Mouse (Mus musculus) heart, embryonic 15.5 days (tissue): Measurements from ENCODE around the gene 2610528A11Rik. TPM values are rescaled to one million over a fixed set of nuclear protein-coding genes. Genes with fewer than 3 reads are reported as not detected.

ENCODE experiments used
- ATAC-seq: fragments of 200-750 bp; cut with Nextera tagmentation; replicated peaks from 2 replicates; pipeline ENCODE4 v1.8.0; 2017; ENCODE audit warnings: low read depth, moderate TSS enrichment; ENCODE audit not compliant: insufficient number of reproducible peaks, insufficient read depth, low FRiP score
- H3K27ac ChIP-seq: fragments of 300-500 bp; sonication (generic); 2 replicates; pipeline ENCODE4 v1.5.1; 2015; ENCODE audit warnings: mild to moderate bottlenecking, inconsistent platforms
- H3K27me3 ChIP-seq: fragments of 300-500 bp; sonication (generic); 2 replicates; pipeline ENCODE4 v1.6.1; 2015; ENCODE audit warnings: inconsistent platforms
- H3K36me3 ChIP-seq: fragments of 300-500 bp; sonication (generic); 2 replicates; pipeline ENCODE4 v1.6.1; 2015; ENCODE audit warnings: mild to moderate bottlenecking, inconsistent platforms
- H3K4me1 ChIP-seq: fragments of 300-500 bp; sonication (generic); replicated peaks from 2 replicates; pipeline ENCODE4 v1.6.1; 2015; ENCODE audit warnings: inconsistent platforms
- H3K4me2 ChIP-seq: fragments of 300-500 bp; sonication (generic); 2 replicates; pipeline ENCODE4 v1.6.1; 2015; ENCODE audit warnings: inconsistent platforms, mild to moderate bottlenecking, moderate library complexity
- H3K4me3 ChIP-seq: fragments of 300-500 bp; sonication (generic); 2 replicates; pipeline ENCODE4 v1.5.1; 2015; ENCODE audit warnings: mild to moderate bottlenecking, inconsistent platforms
- H3K9ac ChIP-seq: fragments of 300-500 bp; sonication (generic); 2 replicates; pipeline ENCODE4 v1.6.1; 2015; ENCODE audit warnings: mild to moderate bottlenecking, inconsistent platforms
- H3K9me3 ChIP-seq: fragments of 300-500 bp; sonication (generic); replicated peaks from 2 replicates; pipeline ENCODE4 v1.6.1; 2016; ENCODE audit warnings: inconsistent platforms
- WGBS: fragments of 180-500 bp; shearing (Covaris S2); methylation state at CpG from one replicate; pipeline ENCODE4 v1.1.7; 2015; ENCODE audit warnings: mixed read lengths; 5-methylcytosine and 5-hydroxymethylcytosine counted together
- polyA plus RNA-seq: library from polyadenylated mRNA; unstranded; fragments of >200 nt; fragmentation: Nextera tagmentation; extraction: Ambion mirVana; gene quantifications from 2 replicates; pipeline ENCODE4 v1.2.1, GENCODE M21; 2015

The 2610528A11Rik gene
- polyA plus RNA-seq, 1 experiment from 2014 or later, result 1.1 TPM

DNA sequence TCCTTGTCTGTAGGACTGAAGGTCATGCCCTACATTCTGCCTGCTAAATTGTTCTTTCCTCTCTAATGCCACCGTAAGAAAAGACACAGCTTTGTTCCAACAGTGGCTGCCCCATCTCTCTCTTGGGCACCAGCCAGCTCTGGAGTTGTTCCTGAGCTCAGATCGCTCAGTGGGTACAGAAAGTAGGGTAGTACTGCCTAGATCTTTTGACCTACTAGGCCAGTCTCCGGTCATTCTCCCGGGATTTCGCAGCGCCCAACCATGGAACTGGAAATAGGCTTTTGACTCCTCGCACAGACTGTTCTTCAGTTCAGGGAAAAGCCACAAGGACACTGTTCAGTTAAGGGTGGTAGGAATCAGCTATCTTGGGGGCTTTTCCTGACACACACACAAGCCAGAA lies 891 bp downstream of the 2610528A11Rik start:
- H3K27me3 ChIP-seq, result no peaks in the 10 kb centered on the region
- 82% methylated on average over 7 of the region's 7 CpGs for WGBS
- H3K9me3 ChIP-seq, result no peaks in the 10 kb centered on the region
- peaks cover 10% of the 10 kb centered on the region; the same call in 1 of the 2 replicates for H3K4me1 ChIP-seq
- H3K4me3 ChIP-seq, result no peak overlapping the region
- H3K9ac ChIP-seq, result no peak overlapping the region
- no peaks in the 10 kb centered on the region for H3K36me3 ChIP-seq
- no peak overlapping the region for H3K4me2 ChIP-seq
- no peak overlapping the region for H3K27ac ChIP-seq
- no peak for ATAC-seq

DNA sequence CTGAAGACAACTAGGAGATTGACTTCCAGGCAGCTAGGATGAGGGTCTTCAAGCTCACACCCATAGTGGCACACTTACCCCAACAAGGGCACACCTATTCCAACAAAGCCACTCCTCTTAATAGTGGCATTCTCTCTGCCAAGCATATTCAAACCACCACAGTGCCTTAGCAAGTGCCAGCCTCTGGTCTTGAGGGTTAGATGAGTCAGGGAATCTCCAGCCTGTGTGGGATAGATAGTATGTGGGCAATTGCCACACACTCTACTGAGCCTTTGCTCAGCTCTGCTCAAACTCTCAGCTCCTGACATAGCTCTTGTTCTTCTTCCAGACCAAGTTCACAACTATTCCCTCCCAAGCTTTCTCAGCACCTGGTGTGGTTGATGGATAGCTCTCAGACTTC lies 2.5 kb downstream of the 2610528A11Rik start:
- Histone ChIP-seq H3K36me3 (no peaks in the 10 kb centered on the region), H3K4me2 (no peak overlapping the region), H3K27me3 (no peaks in the 10 kb centered on the region), H3K9ac (no peak overlapping the region), H3K27ac (no peak overlapping the region), H3K4me1 (peaks cover 10% of the 10 kb centered on the region), H3K4me3 (no peak overlapping the region), H3K9me3 (no peaks in the 10 kb centered on the region)
- ATAC-seq, result no peak

DNA sequence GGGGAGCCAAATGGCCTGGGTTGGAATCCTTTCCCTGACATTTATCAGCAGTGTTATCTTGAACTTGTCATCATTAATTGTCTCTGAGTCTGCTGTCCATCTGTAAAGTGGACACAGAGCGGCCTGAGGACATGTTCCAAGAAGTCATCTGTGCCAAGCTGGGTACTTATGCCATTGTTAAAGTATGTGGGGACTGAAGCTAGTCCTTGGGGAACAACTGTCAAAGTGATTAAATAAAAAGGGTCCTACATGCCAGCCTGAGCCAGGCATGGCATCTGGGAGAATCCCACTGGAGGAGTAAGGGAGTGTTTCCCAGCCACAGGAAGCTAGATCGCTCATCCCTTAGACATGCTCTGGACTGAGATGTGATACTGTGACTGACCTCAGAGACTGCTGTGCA lies 3.4 kb downstream of the 2610528A11Rik start:
- 49% methylated on average over 2 of the region's 2 CpGs for WGBS
- ATAC-seq, result no peak
- Histone ChIP-seq H3K36me3 (no peaks in the 10 kb centered on the region), H3K4me2 (no peak overlapping the region), H3K9ac (no peak overlapping the region), H3K4me3 (no peak overlapping the region), H3K4me1 (peaks cover 19% of the 10 kb centered on the region), H3K27me3 (no peaks in the 10 kb centered on the region), H3K9me3 (no peaks in the 10 kb centered on the region), H3K27ac (no peak overlapping the region)

DNA sequence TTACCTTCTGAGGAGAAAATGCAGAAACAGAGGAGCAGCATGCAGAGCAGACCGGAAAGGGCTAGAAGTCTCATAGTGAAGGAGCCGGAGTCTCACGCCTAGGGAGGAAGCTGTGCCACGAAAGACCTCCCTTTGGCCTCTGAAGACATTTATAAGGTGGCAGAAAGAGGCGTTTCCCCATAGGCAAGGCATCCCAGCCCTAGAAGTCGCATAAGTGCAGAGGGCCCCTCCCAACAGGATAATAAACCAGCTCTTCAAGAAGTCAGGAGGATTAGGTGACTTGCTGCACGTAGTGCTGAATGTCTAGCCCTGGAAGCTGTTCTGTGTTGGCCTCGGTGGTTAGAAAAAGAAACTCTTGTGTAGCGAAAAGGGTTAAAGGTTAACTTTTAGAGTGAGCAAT lies 3.8 kb downstream of the 2610528A11Rik start:
- Histone ChIP-seq H3K36me3 (no peaks in the 10 kb centered on the region), H3K9ac (no peak overlapping the region), H3K4me1 (peaks cover 24% of the 10 kb centered on the region), H3K4me3 (no peak overlapping the region), H3K4me2 (no peak overlapping the region), H3K27ac (no peak overlapping the region), H3K27me3 (no peaks in the 10 kb centered on the region), H3K9me3 (no peaks in the 10 kb centered on the region)
- WGBS, result 43% methylated on average over 9 of the region's 9 CpGs
- no peak for ATAC-seq

DNA sequence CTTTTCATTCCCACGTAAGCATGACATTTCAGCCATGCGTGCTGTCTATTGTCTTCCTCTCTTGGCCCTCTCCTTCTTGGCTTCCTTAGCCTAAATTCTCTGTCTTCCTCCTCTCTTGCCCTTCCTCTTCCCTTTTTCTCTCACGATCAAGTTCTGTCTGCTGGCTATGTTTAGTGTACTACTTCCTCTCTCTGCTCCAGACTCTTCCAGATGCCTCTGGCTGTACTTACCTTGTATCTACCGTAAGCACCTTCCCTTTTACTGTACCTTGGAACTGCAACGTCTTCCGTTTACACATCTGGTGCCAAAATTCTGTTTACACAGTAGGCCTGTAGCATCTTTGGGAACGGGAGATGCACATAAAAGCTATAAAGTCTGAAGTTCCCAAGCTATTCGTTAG lies 4.4 kb downstream of the 2610528A11Rik start:
- Histone ChIP-seq H3K36me3 (no peaks in the 10 kb centered on the region), H3K4me2 (no peak overlapping the region), H3K9ac (no peak overlapping the region), H3K27ac (no peak overlapping the region), H3K4me3 (no peak overlapping the region), H3K4me1 (peaks cover 28% of the 10 kb centered on the region), H3K27me3 (no peaks in the 10 kb centered on the region), H3K9me3 (no peaks in the 10 kb centered on the region)
- no peak for ATAC-seq
- 68% methylated on average over 8 of the region's 8 CpGs for WGBS

DNA sequence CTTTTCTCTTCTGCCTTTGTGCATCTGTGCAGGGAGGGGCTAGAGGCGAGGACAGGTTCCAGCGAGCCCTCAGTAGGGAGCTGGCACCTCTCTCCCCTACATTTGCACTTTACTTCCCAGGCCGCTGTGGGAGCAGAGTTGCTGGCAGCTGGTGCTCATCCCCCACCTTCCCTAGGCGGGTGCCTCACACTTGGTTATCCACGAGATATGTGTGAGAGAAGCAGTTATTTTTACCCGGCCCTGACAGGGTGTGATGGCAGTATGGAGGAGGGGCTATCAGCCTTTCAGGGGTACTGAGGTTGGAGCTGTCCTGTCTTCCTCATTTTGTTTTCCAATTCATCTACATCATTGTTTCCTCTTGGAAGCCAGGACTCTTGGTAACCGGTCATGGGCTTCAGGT lies 8.0 kb downstream of the 2610528A11Rik start:
- Histone ChIP-seq H3K27ac (peak overlapping the region; percentile 74), H3K4me1 (peaks cover 35% of the 10 kb centered on the region), H3K9me3 (no peaks in the 10 kb centered on the region), H3K27me3 (0 out of 2 replicates have a peak, but pooled peaks cover 2% of the 10 kb centered on the region), H3K9ac (no peak overlapping the region), H3K4me2 (peak overlapping the region; percentile 29; the same call in 1 of the 2 replicates), H3K36me3 (no peaks in the 10 kb centered on the region), H3K4me3 (no peak overlapping the region)
- 17% methylated on average over 7 of the region's 7 CpGs for WGBS
- ATAC-seq, result peak; percentile 74

DNA sequence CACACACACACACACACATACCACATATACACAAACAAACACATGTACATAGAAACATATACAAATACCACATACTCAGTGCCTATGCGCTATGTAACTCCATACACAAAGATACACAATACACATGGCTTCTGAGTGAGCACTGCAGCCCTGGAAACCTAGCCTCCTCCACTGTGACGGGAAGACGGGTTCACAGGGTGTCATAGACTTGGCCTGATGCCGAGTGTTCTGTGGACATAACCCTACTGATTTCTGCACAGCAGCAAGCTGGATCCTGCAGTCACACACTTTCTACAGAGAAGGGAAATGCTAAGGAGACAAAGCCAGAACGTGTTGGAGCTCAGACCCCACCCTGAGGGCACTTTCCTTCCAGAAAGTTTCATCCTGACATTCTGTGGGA lies 9.1 kb downstream of the 2610528A11Rik start:
- peaks cover 28% of the 10 kb centered on the region for H3K4me1 ChIP-seq
- 33% methylated on average over 5 of the region's 5 CpGs for WGBS
- H3K27me3 ChIP-seq, result 0 out of 2 replicates have a peak, but pooled peaks cover 5% of the 10 kb centered on the region
- ATAC-seq, result peak; percentile 65
- H3K9ac ChIP-seq, result no peak overlapping the region
- no peaks in the 10 kb centered on the region for H3K9me3 ChIP-seq
- no peak overlapping the region for H3K4me2 ChIP-seq
- H3K27ac ChIP-seq, result peak overlapping the region; percentile 74
- H3K36me3 ChIP-seq, result no peaks in the 10 kb centered on the region
- H3K4me3 ChIP-seq, result no peak overlapping the region

DNA sequence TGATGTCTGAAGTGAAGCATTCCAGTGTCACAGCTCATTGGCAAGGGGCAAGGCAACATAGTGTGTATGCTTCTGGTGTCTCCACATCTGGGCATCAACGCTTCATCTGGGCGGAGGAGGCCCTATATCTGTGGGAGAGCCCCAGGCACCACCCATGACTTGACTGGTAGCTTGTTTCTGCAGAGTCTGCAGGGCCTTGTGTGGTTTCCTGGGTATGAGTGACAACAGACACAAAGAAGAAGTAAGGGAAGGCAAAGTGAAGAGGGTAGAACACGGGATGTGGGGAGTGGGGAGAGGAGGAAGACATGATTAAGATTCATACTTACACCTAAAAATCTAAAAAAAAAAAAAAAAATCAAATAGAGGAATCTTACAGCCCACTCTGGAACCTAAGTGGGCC lies 11.3 kb downstream of the 2610528A11Rik start:
- Histone ChIP-seq H3K4me2 (no peak overlapping the region), H3K4me1 (peaks cover 34% of the 10 kb centered on the region), H3K9ac (no peak overlapping the region), H3K27ac (no peak overlapping the region), H3K27me3 (peaks cover 27% of the 10 kb centered on the region), H3K4me3 (no peak overlapping the region), H3K9me3 (no peaks in the 10 kb centered on the region), H3K36me3 (no peaks in the 10 kb centered on the region)
- 72% methylated on average over 3 of the region's 3 CpGs for WGBS
- no peak for ATAC-seq

DNA sequence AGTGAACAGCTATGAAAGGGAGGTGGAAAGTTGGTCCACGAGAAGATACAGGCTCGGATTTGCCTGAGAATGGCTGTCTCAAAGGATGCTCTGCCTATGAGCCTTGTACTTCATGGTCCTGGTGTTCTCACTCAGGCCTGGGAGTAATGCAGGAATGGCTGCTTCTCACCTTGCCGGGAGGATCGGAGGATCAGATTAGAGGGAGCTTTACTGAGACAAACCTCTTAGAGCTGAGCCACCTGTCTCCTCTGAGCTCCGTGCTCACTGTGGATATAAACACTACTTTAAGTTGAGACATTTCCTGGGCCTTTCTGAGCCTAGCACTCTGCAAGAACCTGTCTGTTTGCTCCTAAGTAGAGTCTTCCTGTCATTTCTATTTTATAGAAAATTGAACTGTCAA lies 12.3 kb downstream of the 2610528A11Rik start:
- Histone ChIP-seq H3K36me3 (no peaks in the 10 kb centered on the region), H3K4me3 (no peak overlapping the region), H3K4me1 (peaks cover 34% of the 10 kb centered on the region), H3K9ac (no peak overlapping the region), H3K9me3 (no peaks in the 10 kb centered on the region), H3K27ac (no peak overlapping the region), H3K27me3 (peaks cover 37% of the 10 kb centered on the region), H3K4me2 (no peak overlapping the region)
- 66% methylated on average over 5 of the region's 5 CpGs for WGBS
- ATAC-seq, result no peak

DNA sequence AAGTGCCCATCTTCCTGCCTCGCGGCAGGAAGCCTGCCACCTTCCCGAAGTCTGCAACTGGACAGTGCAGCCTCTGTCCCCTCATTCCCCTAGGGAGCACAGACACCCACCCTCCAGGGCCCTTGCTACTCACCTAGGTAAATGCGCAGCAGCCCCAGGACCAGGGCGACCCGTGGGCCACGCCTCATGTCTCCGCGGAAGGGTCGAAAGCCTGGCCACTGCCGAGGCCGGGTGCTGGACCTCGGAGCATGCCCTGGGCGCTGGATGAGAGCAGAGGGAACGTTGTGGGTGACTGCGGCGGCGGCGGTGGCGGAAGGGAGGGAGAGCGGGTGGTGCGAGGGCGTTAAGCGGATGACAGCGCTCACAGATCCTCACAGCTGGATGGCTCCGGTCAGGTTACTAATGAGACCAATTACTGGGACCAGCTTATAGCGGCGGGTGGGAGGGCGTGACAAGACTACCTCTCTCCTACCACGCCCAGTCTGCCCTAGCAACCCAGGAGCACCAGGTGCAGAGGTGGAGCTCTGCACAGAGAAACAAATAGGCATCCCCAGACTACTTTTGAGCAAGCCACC lies 15.8 kb downstream of the 2610528A11Rik start, which contains the start of gene Cdhr1:
Cdhr1 (minus strand) TSS at position 392 of the 575 bp plus-strand sequence.
- no peaks in the 10 kb centered on the region for H3K36me3 ChIP-seq
- 0% methylated on average over 30 of the region's 30 CpGs for WGBS
- peaks cover 12% of the 10 kb centered on the region for H3K4me1 ChIP-seq
- ATAC-seq, result no peak
- H3K27me3 ChIP-seq, result peaks cover 54% of the 10 kb centered on the region
- H3K4me2 ChIP-seq, result peak within 1 kb of the TSS; percentile 61
- no peak within 1 kb of the TSS for H3K27ac ChIP-seq
- H3K9me3 ChIP-seq, result no peaks in the 10 kb centered on the region
- no peak within 1 kb of the TSS for H3K9ac ChIP-seq
- H3K4me3 ChIP-seq, result peak within 1 kb of the TSS; percentile 41

DNA sequence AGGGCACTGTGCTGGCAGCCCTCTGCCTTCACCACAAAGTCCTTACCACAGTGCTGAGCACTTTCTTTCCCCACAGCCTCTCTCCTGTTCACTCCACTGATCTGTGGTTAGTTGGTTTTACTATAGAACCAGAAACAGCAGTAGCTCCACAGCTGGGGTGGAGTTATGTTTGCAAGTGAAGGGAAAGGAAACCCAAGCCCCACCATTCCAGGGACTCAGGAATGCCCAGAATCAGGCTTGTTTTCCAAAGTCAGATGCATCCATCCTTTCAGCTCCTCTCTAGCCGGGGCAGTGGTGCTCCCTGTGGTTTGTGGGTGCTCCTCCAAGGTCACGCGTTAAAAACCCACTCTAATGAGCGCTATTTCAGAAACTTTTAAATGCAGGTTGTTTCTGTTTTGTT lies 18.3 kb downstream of the 2610528A11Rik start:
- Histone ChIP-seq H3K36me3 (no peaks in the 10 kb centered on the region), H3K4me3 (no peak overlapping the region), H3K27me3 (peaks cover 49% of the 10 kb centered on the region), H3K4me2 (no peak overlapping the region), H3K9me3 (no peaks in the 10 kb centered on the region), H3K4me1 (peaks cover 12% of the 10 kb centered on the region), H3K9ac (no peak overlapping the region), H3K27ac (no peak overlapping the region)
- no peak for ATAC-seq
- WGBS, result 77% methylated on average over 4 of the region's 4 CpGs

DNA sequence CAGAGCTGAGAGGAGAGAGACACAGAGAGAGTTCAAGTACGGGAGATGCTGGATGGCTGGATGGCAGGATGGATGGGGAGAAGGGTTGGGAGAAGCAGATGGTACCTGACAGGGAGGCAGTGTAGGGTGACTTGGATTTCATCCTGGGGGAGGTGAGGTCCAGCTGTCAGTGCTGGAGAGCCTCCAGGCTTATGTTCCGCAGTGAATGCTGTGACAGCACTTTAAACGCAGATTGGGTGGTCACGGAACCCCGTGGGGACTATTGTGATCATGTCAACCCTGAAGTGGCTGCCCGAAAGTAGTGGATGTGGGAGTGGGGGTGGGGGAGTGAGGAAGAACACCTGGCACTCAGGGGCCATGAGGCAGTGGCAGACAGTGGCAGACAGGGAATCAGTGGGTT lies 19.4 kb downstream of the 2610528A11Rik start:
- Histone ChIP-seq H3K4me1 (peaks cover 12% of the 10 kb centered on the region), H3K36me3 (no peaks in the 10 kb centered on the region), H3K9ac (no peak overlapping the region), H3K4me2 (no peak overlapping the region), H3K27ac (no peak overlapping the region), H3K4me3 (no peak overlapping the region), H3K27me3 (peaks cover 46% of the 10 kb centered on the region), H3K9me3 (no peaks in the 10 kb centered on the region)
- no peak for ATAC-seq
- WGBS, result 54% methylated on average over 6 of the region's 6 CpGs
